Mouse (Mus musculus): ENCODE data around the gene Hist1h2bc. TPM values are rescaled to one million over a fixed set of nuclear protein-coding genes. Genes with fewer than 3 reads are reported as not detected.
"Not testable (repeated sequence)": the region's sequence is repeated elsewhere in the genome, so short reads cannot be mapped to it uniquely, and the experiment has no call there.

Gene Hist1h2bc
- 19.3 and 25.4 TPM in 2 replicates for polyA plus RNA-seq (2015; fragmentation: Nextera tagmentation; extraction: Ambion mirVana)

- Histone ChIP-seq H3K4me2 (peak within 1 kb of the TSS; percentile 60), H3K4me1 (replicated peaks) (peaks cover 26% of the 10 kb centered on the region), H3K4me3 (peak within 1 kb of the TSS; percentile 43), H3K27ac (replicated peaks) (peak within 1 kb of the TSS; percentile 90), H3K36me3 (no peaks in the 10 kb centered on the region), H3K9ac (peak within 1 kb of the TSS; percentile 50), H3K9me3 (no peaks in the 10 kb centered on the region), H3K27me3 (no peaks in the 10 kb centered on the region)
- WGBS = under 1% methylated on average over 32 of the region's 32 CpGs
- peak; percentile 99 for ATAC-seq (ENCODE audit: low FRiP score, low read depth)
Observed at GRCm38 (mm10) chr13:23683755-23684281, at the start of gene Hist1h2bc, which contains the start of gene Hist1h2ac. TSS of gene Hist1h2bc (plus strand) at chr13:23684199. TSS of gene Hist1h2ac (minus strand) at chr13:23683948.

DNA sequence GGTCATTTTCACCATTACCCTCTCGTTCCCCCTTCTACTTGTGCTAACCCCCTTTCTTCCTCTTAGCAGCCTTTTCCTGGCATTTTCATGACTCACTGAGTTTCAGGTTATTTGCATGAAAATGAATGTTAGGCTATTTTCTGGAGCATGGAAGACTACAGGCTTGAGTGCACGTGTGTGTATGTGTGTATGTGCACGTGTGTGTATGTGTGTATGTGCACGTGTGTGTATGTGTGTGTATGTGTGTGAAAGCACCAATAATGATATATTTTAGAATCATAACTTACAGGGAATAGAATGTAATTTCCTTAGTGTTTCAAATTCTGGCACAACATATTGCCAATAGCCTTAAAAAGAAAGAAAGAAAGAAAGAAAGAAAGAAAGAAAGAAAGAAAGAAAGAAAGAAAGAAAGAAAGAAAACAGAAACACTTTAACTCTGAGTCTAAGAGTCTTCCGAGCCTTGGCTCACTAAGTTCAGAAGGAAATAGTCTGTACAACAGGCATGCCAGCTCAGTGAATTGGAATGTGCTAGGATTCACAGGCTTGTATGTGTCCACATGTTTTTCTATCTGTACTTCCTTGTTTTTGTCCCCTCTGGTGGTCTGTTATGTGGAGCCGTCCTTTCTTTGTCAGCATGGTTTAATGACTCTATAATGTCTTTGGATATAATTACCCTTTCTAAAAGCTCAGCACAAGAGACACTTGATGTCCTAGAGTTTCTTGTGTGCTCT, 24.2 kb upstream of the Hist1h2bc start:
- H3K27ac ChIP-seq (replicated peaks) = no peak overlapping the region
- no peaks in the 10 kb centered on the region for H3K27me3 ChIP-seq
- no peaks in the 10 kb centered on the region for H3K9me3 ChIP-seq
- no peak overlapping the region for H3K4me3 ChIP-seq
- H3K4me2 ChIP-seq = no peak overlapping the region
- H3K9ac ChIP-seq = no peak overlapping the region
- 76% methylated on average over 6 of the region's 6 CpGs for WGBS
- no peaks in the 10 kb centered on the region for H3K4me1 ChIP-seq (replicated peaks)
- no peaks in the 10 kb centered on the region for H3K36me3 ChIP-seq
- no peak for ATAC-seq (ENCODE audit: low FRiP score, low read depth)

- H3K27ac ChIP-seq (replicated peaks) = no peak overlapping the region
- H3K4me2 ChIP-seq = no peak overlapping the region
- no peaks in the 10 kb centered on the region for H3K4me1 ChIP-seq (replicated peaks)
- H3K27me3 ChIP-seq = no peaks in the 10 kb centered on the region
- ATAC-seq (ENCODE audit: low FRiP score, low read depth) = no peak
- no peaks in the 10 kb centered on the region for H3K36me3 ChIP-seq
- no peaks in the 10 kb centered on the region for H3K9me3 ChIP-seq
- H3K9ac ChIP-seq = no peak overlapping the region
- 67% methylated on average over 3 of the region's 3 CpGs for WGBS
- no peak overlapping the region for H3K4me3 ChIP-seq
Observed at GRCm38 (mm10) chr13:23662536-23662935, 21.5 kb upstream of the Hist1h2bc start.

GRCm38 (mm10) chr13:23681990-23682582, 1.9 kb upstream of the Hist1h2bc start:
- Histone ChIP-seq H3K27ac (replicated peaks) (no peak overlapping the region), H3K9me3 (no peaks in the 10 kb centered on the region), H3K4me1 (replicated peaks) (peaks cover 26% of the 10 kb centered on the region), H3K36me3 (no peaks in the 10 kb centered on the region), H3K27me3 (no peaks in the 10 kb centered on the region), H3K4me3 (no peak overlapping the region), H3K9ac (no peak overlapping the region), H3K4me2 (no peak overlapping the region)
- 90% methylated on average over 6 of the region's 6 CpGs for WGBS
- no peak for ATAC-seq (ENCODE audit: low FRiP score, low read depth)

DNA sequence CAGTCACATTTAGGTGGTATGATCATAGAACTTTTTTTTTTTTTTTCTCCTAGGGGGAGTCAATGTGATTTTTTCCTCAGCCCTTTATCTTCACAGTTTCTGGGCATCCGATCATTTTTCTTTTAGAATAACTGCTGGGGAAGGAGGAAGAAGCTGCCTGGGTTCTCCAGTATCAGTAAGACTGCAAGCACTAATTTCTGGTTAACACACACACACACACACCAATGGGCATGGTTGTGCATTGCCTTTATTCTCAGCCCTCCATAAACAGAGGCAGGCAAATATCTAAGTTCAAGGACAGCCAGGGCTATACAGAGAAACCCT, 1.4 kb upstream of the Hist1h2bc start:
- H3K9me3 ChIP-seq = no peaks in the 10 kb centered on the region
- H3K27ac ChIP-seq (replicated peaks) = peak overlapping the region; percentile 90; the same call in 1 of the 2 replicates
- no peak for ATAC-seq (ENCODE audit: low FRiP score, low read depth)
- no peaks in the 10 kb centered on the region for H3K27me3 ChIP-seq
- peak overlapping the region; percentile 43; the same call in 1 of the 2 replicates for H3K4me3 ChIP-seq
- 58% methylated on average over 1 of the region's 1 CpGs for WGBS
- H3K9ac ChIP-seq = peak overlapping the region; percentile 50; the same call in 1 of the 2 replicates
- H3K4me2 ChIP-seq = peak overlapping the region; percentile 60
- peaks cover 26% of the 10 kb centered on the region for H3K4me1 ChIP-seq (replicated peaks)
- H3K36me3 ChIP-seq = no peaks in the 10 kb centered on the region

DNA sequence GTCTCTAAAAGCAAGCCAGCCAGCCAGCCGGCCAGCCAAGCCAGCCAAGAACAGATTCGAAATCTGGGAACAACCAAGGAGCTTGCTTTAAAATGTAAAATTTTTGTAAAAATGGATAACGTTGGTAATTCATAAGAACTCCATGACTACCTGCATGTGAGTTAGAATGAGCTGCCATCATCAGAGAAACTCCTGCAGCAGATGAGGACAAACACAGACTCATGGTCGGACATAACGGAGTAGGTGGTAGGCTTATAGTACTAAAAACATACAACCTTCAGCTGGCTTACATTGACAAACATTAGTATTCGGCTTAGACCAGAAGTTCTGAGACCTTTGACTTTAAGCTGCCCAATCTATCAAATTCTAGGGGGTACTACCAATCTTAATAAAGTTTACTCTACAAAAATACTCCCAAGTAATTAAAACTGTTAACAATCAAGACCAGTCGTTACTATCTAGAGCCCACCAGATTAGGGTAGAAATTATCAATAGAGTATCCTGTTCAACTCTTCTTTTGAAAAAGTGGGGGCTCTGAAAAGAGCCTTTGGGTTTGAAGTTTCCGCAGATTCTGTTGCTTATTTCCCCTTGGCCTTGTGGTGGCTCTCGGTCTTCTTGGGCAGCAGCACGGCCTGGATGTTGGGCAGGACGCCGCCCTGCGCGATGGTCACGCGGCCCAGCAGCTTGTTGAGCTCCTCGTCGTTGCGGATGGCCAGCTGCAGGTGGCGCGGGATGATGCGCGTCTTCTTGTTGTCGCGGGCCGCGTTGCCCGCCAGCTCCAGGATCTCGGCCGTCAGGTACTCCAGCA, 848 bp upstream of the Hist1h2bc start:
- peak overlapping the region; percentile 50 for H3K9ac ChIP-seq
- peak overlapping the region; percentile 90 for H3K27ac ChIP-seq (replicated peaks)
- not testable (repeated sequence) for H3K9me3 ChIP-seq, H3K27me3 ChIP-seq, H3K36me3 ChIP-seq
- peaks cover 26% of the 10 kb centered on the region for H3K4me1 ChIP-seq (replicated peaks)
- WGBS = 9% methylated on average over 18 of the region's 30 CpGs
- peak; percentile 2; the same call in 1 of the 2 replicates for ATAC-seq (ENCODE audit: low FRiP score, low read depth)
- peak overlapping the region; percentile 43 for H3K4me3 ChIP-seq
- peak overlapping the region; percentile 60 for H3K4me2 ChIP-seq

- Histone ChIP-seq H3K4me2 (peak overlapping the region; percentile 60), H3K27ac (replicated peaks) (peak overlapping the region; percentile 90), H3K9ac (peak overlapping the region; percentile 48), H3K4me3 (peak overlapping the region; percentile 43), H3K4me1 (replicated peaks) (peaks cover 26% of the 10 kb centered on the region)
- H3K36me3 ChIP-seq, H3K27me3 ChIP-seq, H3K9me3 ChIP-seq: not testable (repeated sequence)
- 0% methylated on average over 16 of the region's 37 CpGs for WGBS
- peak; percentile 12; the same call in 1 of the 2 replicates for ATAC-seq (ENCODE audit: low FRiP score, low read depth)
Observed at GRCm38 (mm10) chr13:23684295-23684945, 421 bp downstream of the Hist1h2bc start.

GRCm38 (mm10) chr13:23685121-23685861, 1.3 kb downstream of the Hist1h2bc start:
- Histone ChIP-seq H3K9ac (peak overlapping the region; percentile 48), H3K36me3 (no peaks in the 10 kb centered on the region), H3K4me3 (peak overlapping the region; percentile 43), H3K27ac (replicated peaks) (peak overlapping the region; percentile 89), H3K4me2 (peak overlapping the region; percentile 60), H3K9me3 (no peaks in the 10 kb centered on the region), H3K27me3 (no peaks in the 10 kb centered on the region), H3K4me1 (replicated peaks) (peaks cover 26% of the 10 kb centered on the region)
- 7% methylated on average over 15 of the region's 15 CpGs for WGBS
- ATAC-seq (ENCODE audit: low FRiP score, low read depth) = no peak

- no peaks in the 10 kb centered on the region for H3K27me3 ChIP-seq
- H3K9me3 ChIP-seq = no peaks in the 10 kb centered on the region
- H3K36me3 ChIP-seq = no peaks in the 10 kb centered on the region
- no peak for ATAC-seq (ENCODE audit: low FRiP score, low read depth)
- H3K27ac ChIP-seq (replicated peaks) = no peak overlapping the region; the same call in 1 of the 2 replicates
- peaks cover 26% of the 10 kb centered on the region for H3K4me1 ChIP-seq (replicated peaks)
- peak overlapping the region; percentile 43 for H3K4me3 ChIP-seq
- peak overlapping the region; percentile 60 for H3K4me2 ChIP-seq
- peak overlapping the region; percentile 48 for H3K9ac ChIP-seq
- WGBS = 44% methylated on average over 4 of the region's 4 CpGs
Observed at GRCm38 (mm10) chr13:23685966-23686365, 2.0 kb downstream of the Hist1h2bc start.

DNA sequence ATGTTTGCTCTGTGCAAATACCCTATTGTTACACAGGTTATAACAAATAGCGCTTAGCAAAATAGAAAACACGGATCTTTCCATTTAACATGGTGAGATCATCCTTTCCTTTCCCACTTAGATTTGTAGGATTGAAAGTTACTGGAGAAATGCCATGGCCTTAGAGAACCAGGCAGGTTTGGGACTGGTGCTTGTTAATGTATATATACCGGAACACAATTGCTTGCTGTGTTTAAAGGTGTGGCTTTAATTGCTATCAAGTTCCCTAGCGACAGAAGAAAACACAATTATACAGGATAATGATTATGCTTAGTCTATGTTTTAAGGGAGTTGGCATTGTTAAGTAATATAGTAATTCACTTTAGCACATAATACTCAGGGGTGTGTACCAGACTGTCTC, 3.2 kb downstream of the Hist1h2bc start:
- 86% methylated on average over 4 of the region's 4 CpGs for WGBS

DNA sequence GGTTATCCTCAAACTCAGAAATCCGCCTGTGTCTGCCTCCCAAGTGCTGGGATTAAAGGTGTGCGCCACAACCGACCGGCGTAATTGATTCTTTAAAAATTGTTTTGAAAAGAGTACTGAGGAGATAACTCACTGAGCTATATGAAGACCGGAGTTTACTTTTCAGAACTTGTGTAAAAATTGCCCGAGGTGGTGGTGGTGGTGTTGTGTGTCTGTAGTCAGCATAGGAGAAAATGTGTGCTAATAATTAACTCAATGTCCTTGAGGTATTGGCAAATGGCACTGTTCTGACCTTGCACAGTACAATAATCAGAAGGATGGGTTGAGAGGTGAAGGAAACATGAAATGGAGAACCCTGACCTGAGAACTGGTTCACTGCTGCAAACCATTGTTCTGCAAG, 3.9 kb downstream of the Hist1h2bc start:
- Histone ChIP-seq H3K4me1 (replicated peaks) (peaks cover 20% of the 10 kb centered on the region), H3K36me3 (no peaks in the 10 kb centered on the region), H3K4me3 (no peak overlapping the region), H3K9me3 (no peaks in the 10 kb centered on the region), H3K4me2 (no peak overlapping the region), H3K27ac (replicated peaks) (no peak overlapping the region), H3K27me3 (no peaks in the 10 kb centered on the region), H3K9ac (no peak overlapping the region)
- WGBS = 95% methylated on average over 7 of the region's 7 CpGs
- ATAC-seq (ENCODE audit: low FRiP score, low read depth) = no peak

More for the DNA sequence above, 3.2 kb downstream of the Hist1h2bc start:
- H3K27me3 ChIP-seq = no peaks in the 10 kb centered on the region
- H3K36me3 ChIP-seq = no peaks in the 10 kb centered on the region
- H3K9ac ChIP-seq = no peak overlapping the region
- H3K27ac ChIP-seq (replicated peaks) = no peak overlapping the region
- no peak for ATAC-seq (ENCODE audit: low FRiP score, low read depth)
- no peak overlapping the region for H3K4me2 ChIP-seq
- H3K9me3 ChIP-seq = no peaks in the 10 kb centered on the region
- peaks cover 26% of the 10 kb centered on the region for H3K4me1 ChIP-seq (replicated peaks)
- no peak overlapping the region for H3K4me3 ChIP-seq

All from hindbrain, embryonic 15.5 days (tissue).